Mouse (Mus musculus) heart, postnatal 0 days (tissue): ENCODE results near the gene Litaf. TPM values are rescaled to one million over a fixed set of nuclear protein-coding genes. Genes with fewer than 3 reads are reported as not detected.
"Not testable (repeated sequence)": the region's sequence is repeated elsewhere in the genome, so short reads cannot be mapped to it uniquely, and the experiment has no call there.

Experiments
- ATAC-seq: fragments of 200-750 bp; cut with Nextera tagmentation; 2 replicates; pipeline ENCODE4 v1.8.0; 2017; ENCODE audit warnings: low read depth, moderate number of reproducible peaks, moderate library complexity; ENCODE audit not compliant: insufficient read depth
- DNase-seq: peaks from one replicate; pipeline ENCODE4 v3.0.0-alpha.2; 2016; ENCODE audit warnings: low spot score
- H3K27ac ChIP-seq: fragments of 300-500 bp; sonication (generic); 2 replicates; pipeline ENCODE4 v1.5.1; 2014; ENCODE audit warnings: low read depth, mild to moderate bottlenecking
- H3K27me3 ChIP-seq: fragments of 300-500 bp; sonication (generic); 2 replicates; pipeline ENCODE4 v1.6.1; 2014; ENCODE audit warnings: low read length, mixed read lengths; ENCODE audit not compliant: control insufficient read depth, insufficient read depth
- H3K36me3 ChIP-seq: fragments of 300-500 bp; sonication (generic); replicated peaks from 2 replicates; pipeline ENCODE4 v1.6.1; 2014; ENCODE audit warnings: low read length, mixed read lengths; ENCODE audit not compliant: control insufficient read depth, insufficient read depth
- H3K4me1 ChIP-seq: fragments of 300-500 bp; sonication (generic); 2 replicates; pipeline ENCODE4 v1.6.1; 2014; ENCODE audit warnings: antibody characterized with exemption; ENCODE audit not compliant: control insufficient read depth, insufficient read depth
- H3K4me2 ChIP-seq: fragments of 300-500 bp; sonication (generic); 2 replicates; pipeline ENCODE4 v1.6.1; 2014; ENCODE audit warnings: low read depth, mild to moderate bottlenecking, low read length, moderate library complexity
- H3K4me3 ChIP-seq: fragments of 300-500 bp; sonication (generic); 2 replicates; pipeline ENCODE4 v1.5.1; 2014; ENCODE audit warnings: low read depth, low read length
- H3K9ac ChIP-seq: fragments of 300-500 bp; sonication (generic); replicated peaks from 2 replicates; pipeline ENCODE4 v1.6.1; 2014; ENCODE audit warnings: low read depth, low read length, mixed read lengths
- H3K9me3 ChIP-seq: fragments of 300-500 bp; sonication (generic); replicated peaks from 2 replicates; pipeline ENCODE4 v1.6.1; 2016; ENCODE audit warnings: low read length; ENCODE audit not compliant: control insufficient read depth
- CTCF ChIP-seq: IDR thresholded peaks from 2 replicates; pipeline ENCODE4 v1.5.1; 2016; ENCODE audit warnings: antibody characterized with exemption, control low read depth, low read depth
- EP300 ChIP-seq: IDR thresholded peaks from 2 replicates; pipeline ENCODE4 v1.6.1; 2016; ENCODE audit warnings: antibody characterized with exemption, low read depth
- WGBS: fragments of 180-500 bp; shearing (Covaris S2); extraction: QIAGEN DNeasy Blood & Tissue Kit; methylation state at CpG from one replicate; pipeline ENCODE4 v1.1.7; 2014; 5-methylcytosine and 5-hydroxymethylcytosine counted together
- polyA plus RNA-seq: library from polyadenylated mRNA; unstranded; fragments of >200 nt; fragmentation: Nextera tagmentation; extraction: Ambion mirVana; gene quantifications from 2 replicates; pipeline ENCODE4 v1.2.1, GENCODE M21; 2015
- total RNA-seq: library from RNA; depleted of rRNA; stranded (reverse); fragments of >200 nt; gene quantifications from 2 replicates; pipeline ENCODE4 v1.2.3, GENCODE M21; 2014; ENCODE audit warnings: low replicate concordance

Gene Litaf
- total and polyA plus RNA-seq, 2 experiments from 2014 or later = 55.7 to 77.1 TPM

DNA sequence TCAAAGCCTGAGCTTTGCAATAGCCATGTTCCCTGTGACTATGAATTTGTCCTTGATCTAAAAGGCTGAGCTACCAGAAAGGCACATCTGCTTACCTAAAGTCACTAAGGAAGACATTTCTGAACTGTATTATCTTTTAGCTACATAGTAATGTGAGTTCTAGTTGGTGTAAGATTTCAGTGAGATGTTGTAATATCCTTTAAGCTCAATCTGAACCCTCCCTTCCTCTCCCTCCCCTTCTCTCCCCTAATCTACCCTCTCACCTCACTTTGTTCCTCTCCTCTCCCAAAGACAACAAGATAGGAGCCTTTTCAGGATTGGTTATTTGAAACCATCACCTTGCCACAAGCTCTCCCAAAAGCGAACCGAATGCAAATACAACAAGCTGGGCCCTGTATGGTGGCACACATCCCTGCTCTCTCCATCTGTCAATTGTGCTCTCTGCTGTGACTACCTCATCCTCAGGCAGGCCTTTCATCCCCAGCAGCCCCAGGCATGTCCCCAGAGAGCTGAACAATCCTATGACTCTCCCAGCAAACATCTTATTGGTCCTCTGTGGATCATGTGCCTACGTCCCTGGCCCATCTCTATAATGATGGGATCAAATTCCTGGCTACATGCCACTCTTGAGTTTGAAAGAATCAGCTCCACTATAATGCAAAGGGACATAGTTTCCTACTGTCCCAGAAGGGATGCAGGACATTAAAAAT lies 44.4 kb downstream of the Litaf start:
- Histone ChIP-seq H3K27ac (peak overlapping the region; percentile 3; the same call in 1 of the 2 replicates), H3K4me1 (no peaks in the 10 kb centered on the region), H3K4me3 (no peak overlapping the region), H3K27me3 (no peaks in the 10 kb centered on the region), H3K36me3 (no peaks in the 10 kb centered on the region), H3K9ac (no peak overlapping the region), H3K4me2 (no peak overlapping the region), H3K9me3 (no peaks in the 10 kb centered on the region)
- DNase-seq = no peak
- ATAC-seq = peak; percentile 45
- 55% methylated on average over 3 of the region's 3 CpGs for WGBS
- TF ChIP-seq EP300 (no peak), CTCF (no peak)

DNA sequence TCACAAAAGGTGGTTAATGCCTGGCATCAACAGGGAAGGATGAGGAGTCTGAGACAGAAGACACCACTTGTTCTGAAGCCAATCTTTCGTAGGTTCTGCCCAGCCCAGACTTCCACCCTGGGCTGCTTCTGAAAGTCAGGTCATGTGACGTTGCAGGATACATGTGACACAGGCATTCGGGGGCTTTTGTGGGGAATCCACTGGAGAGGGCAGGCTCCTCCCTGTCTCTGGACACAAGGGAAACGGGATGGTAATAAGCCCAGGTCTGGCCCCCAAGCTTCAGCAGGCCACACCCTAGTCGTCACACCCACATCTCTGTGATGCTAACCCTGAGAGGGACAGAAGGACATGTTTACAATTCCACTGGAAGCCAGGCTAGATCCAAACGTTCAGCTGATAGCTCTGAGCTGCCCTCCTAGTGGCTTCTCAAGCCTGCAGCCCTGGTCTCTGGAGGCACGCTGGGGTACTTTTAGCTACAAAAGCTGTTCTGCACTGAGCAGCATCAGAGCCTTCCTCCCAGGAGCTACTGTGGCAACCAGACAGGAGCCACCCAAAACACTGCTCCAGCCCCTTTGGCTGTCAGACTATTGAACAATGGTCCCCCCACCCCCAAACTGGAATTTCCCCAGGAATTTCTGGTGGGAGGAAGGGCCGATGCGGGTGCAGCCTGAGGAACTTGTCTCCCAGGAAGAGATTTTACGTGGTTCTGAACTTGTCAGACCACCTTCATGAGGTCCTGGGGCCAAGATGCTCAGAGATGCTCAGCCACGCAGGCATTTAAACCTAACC lies 48.0 kb downstream of the Litaf start:
- no peak; the same call in 1 of the 2 replicates for ATAC-seq
- Histone ChIP-seq H3K27ac (peak overlapping the region; percentile 49; the same call in 1 of the 2 replicates), H3K4me3 (no peak overlapping the region), H3K36me3 (no peaks in the 10 kb centered on the region), H3K9me3 (no peaks in the 10 kb centered on the region), H3K4me2 (no peak overlapping the region), H3K27me3 (no peaks in the 10 kb centered on the region), H3K9ac (no peak overlapping the region), H3K4me1 (peaks cover 2% of the 10 kb centered on the region)
- TF ChIP-seq EP300 (no peak), CTCF (no peak)
- DNase-seq = no peak
- WGBS = 44% methylated on average over 11 of the region's 11 CpGs

DNA sequence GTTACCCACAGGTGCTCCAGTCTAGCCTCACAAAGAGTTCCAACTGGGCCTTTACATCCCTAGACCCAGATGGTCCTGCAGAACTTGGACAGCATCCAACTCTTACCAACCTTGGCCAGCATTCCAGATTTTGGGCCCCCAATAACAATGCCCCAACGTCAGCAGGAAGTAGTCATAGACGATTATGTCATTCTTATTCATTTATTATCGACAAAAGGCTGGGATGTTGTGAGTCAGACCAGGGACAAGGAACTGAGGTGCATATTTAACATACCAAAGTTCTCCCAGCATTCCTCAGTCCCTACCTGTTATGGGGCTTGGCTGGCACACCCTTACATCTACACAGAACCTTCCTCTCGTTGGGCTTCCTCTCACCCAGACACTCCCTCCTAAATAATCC lies 49.6 kb downstream of the Litaf start:
- WGBS = 50% methylated on average over 4 of the region's 4 CpGs
- no peak overlapping the region for H3K4me2 ChIP-seq
- H3K9me3 ChIP-seq = no peaks in the 10 kb centered on the region
- ATAC-seq (no peak), DNase-seq (no peak)
- H3K27ac ChIP-seq = no peak overlapping the region
- TF ChIP-seq CTCF (no peak), EP300 (no peak)
- H3K4me3 ChIP-seq = no peak overlapping the region
- peaks cover 14% of the 10 kb centered on the region for H3K4me1 ChIP-seq
- H3K9ac ChIP-seq = no peak overlapping the region
- H3K27me3 ChIP-seq = no peaks in the 10 kb centered on the region
- no peaks in the 10 kb centered on the region for H3K36me3 ChIP-seq

DNA sequence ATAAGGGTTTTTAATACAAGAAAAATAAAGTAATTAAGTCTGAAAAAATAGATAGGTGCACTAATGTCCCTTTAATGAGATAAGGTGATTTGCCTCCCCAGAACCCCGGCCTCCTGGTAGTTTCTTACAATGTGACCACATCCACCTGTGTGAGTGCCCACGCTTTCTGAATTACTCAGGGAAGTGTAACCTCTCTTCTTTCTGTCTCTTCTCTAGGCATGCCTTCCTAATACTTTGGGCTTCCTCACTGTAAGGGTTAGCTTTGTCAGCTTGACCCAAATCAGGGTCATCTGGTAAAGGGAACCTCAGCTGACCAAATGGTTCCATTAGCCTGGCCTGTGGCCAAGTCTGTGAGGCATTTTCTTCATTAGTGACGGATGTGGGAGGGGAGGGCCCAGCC lies 51.5 kb downstream of the Litaf start:
- no peak overlapping the region for H3K27ac ChIP-seq

DNA sequence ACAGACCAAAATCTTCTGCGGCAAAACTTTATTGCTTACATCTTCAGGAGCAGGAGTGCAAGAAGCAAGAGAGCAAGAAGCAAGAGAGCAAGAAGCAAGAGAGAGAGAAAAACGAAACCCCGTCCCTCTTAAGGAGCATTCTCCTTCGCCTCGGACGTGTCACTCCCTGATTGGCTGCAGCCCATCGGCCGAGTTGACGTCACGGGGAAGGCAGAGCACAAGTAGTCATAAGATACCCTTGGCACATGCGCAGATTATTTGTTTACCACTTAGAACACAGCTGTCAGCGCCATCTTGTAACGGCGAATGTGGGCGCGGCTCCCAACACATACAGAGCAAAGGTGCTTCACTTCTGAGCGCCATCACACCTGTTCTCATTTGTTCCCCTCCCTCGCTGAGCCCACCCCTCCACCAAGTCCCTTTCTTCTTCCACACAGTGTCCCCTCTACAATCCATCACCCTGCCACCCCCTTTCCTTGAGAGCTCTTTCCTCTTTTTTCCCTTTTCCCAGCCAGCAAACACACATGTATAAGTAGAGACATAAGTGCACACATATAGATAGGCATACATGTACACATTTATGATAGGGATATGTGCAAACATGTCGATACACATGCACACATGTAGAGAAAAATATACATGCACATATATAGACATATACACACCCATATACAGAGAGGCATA lies 52.4 kb downstream of the Litaf start:
- H3K36me3 ChIP-seq, H3K4me2 ChIP-seq, H3K4me3 ChIP-seq, H3K9me3 ChIP-seq, H3K9ac ChIP-seq, H3K27me3 ChIP-seq, ATAC-seq, H3K27ac ChIP-seq, DNase-seq: not testable (repeated sequence)
- H3K4me1 ChIP-seq = peaks cover 19% of the 10 kb centered on the region
- 96% methylated on average over 10 of the region's 19 CpGs for WGBS

More for the DNA sequence above, 51.5 kb downstream of the Litaf start:
- Histone ChIP-seq H3K4me1 (peaks cover 14% of the 10 kb centered on the region), H3K4me2 (no peak overlapping the region), H3K27me3 (no peaks in the 10 kb centered on the region), H3K4me3 (no peak overlapping the region), H3K9me3 (no peaks in the 10 kb centered on the region), H3K36me3 (no peaks in the 10 kb centered on the region), H3K9ac (no peak overlapping the region)
- no peak for DNase-seq
- 83% methylated on average over 3 of the region's 3 CpGs for WGBS
- TF ChIP-seq CTCF = no peak
- TF ChIP-seq EP300 = no peak
- ATAC-seq = no peak
